Mouse (Mus musculus): ENCODE data around the gene Elk3.

DNA sequence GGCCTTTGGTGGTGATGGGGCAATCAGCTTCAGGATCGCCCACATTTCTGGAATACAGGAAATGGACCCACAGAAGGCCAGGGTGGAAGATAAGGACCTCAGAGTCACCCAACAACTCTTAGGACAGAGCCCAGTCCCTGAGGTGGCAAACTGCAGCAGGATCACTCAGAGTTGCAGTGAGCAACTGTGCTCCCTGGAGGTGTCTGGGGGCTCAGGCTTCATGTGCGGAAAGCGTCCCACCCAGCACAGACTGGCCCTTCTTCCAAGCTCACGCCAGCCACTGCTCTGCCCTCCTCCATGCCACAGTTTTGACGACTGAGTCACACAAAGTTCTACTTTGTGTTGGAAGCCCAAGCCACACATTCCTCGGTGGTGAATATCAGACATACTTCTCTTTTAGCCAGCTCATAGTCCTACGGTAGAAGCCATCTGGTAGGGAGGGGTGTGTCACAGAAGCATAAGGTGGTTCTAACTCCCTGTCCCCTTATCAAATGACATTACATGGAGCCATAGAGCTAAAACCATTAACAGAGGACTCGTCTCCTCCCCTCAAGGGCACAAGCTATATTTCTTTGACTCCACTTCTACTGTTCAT is 23.3 kb downstream of the Elk3 start:
- TF ChIP-seq POLR2A (IDR thresholded peaks at IDR 0.05; ENCODE audit: borderline replicate concordance, control insufficient read depth, low read depth, low read length): no peak
- no peak for TF ChIP-seq CTCF (IDR thresholded peaks at IDR 0.05; ENCODE audit: control insufficient read depth, insufficient read depth, low read length)
